Mouse (Mus musculus) embryonic facial prominence, embryonic 15.5 days (tissue): ENCODE data around the gene Zbtb48. TPM values are rescaled to one million over a fixed set of nuclear protein-coding genes. Genes with fewer than 3 reads are reported as not detected.

ENCODE experiments used
- ATAC-seq: fragments of 200-750 bp; cut with Nextera tagmentation; 2 replicates; pipeline ENCODE4 v1.8.0; 2017; ENCODE audit warnings: low read depth, moderate TSS enrichment; ENCODE audit not compliant: insufficient number of reproducible peaks, low FRiP score, low TSS enrichment
- H3K27ac ChIP-seq: fragments of 300-500 bp; sonication (generic); replicated peaks from 2 replicates; pipeline ENCODE4 v1.5.1; 2015; ENCODE audit warnings: mild to moderate bottlenecking, inconsistent platforms
- H3K27me3 ChIP-seq: fragments of 300-500 bp; sonication (generic); 2 replicates; pipeline ENCODE4 v1.6.1; 2015; ENCODE audit warnings: inconsistent platforms
- H3K36me3 ChIP-seq: fragments of 300-500 bp; sonication (generic); 2 replicates; pipeline ENCODE4 v1.6.1; 2015; ENCODE audit warnings: mild to moderate bottlenecking, inconsistent platforms
- H3K4me1 ChIP-seq: fragments of 300-500 bp; sonication (generic); 2 replicates; pipeline ENCODE4 v1.6.1; 2015; ENCODE audit warnings: inconsistent platforms
- H3K4me2 ChIP-seq: fragments of 300-500 bp; sonication (generic); replicated peaks from 2 replicates; pipeline ENCODE4 v1.6.1; 2015; ENCODE audit warnings: mild to moderate bottlenecking, inconsistent platforms
- H3K4me3 ChIP-seq: fragments of 300-500 bp; sonication (generic); replicated peaks from 2 replicates; pipeline ENCODE4 v1.5.1; 2015; ENCODE audit warnings: mild to moderate bottlenecking, inconsistent platforms
- H3K9ac ChIP-seq: fragments of 300-500 bp; sonication (generic); 2 replicates; pipeline ENCODE4 v1.6.1; 2015; ENCODE audit warnings: inconsistent platforms
- H3K9me3 ChIP-seq: fragments of 300-500 bp; sonication (generic); replicated peaks from 2 replicates; pipeline ENCODE4 v1.6.1; 2016; ENCODE audit warnings: inconsistent platforms
- WGBS: fragments of 180-500 bp; shearing (Covaris S2); methylation state at CpG from one replicate; pipeline ENCODE4 v1.1.7; 2015; 5-methylcytosine and 5-hydroxymethylcytosine counted together
- polyA plus RNA-seq: library from polyadenylated mRNA; unstranded; fragments of >200 nt; fragmentation: Nextera tagmentation; extraction: Ambion mirVana; gene quantifications from 2 replicates; pipeline ENCODE4 v1.2.1, GENCODE M21; 2015

The Zbtb48 gene
- polyA plus RNA-seq, 1 experiment from 2014 or later: 20.6 TPM

DNA sequence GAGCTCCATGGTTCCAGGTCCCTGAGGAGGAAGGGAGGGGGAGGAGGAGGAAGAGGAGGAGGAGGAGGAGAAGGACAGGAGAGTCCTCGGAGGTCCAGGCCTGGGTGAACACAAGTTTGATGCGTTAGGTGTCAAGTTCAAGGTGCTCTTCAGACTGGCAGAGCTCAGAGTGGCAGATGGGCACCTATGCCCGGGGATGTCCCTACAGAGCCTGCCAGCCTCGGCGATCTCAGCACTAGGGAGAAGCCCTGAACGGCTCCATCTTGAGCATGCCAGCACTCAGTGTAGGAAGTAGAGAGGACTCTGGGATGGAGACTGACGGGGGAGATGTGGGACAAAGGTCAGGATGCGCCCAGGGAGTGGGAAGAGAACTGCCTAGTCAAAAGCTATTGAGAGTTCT is 40.8 kb downstream of the Zbtb48 start:
- Histone ChIP-seq H3K9me3 (no peaks in the 10 kb centered on the region), H3K4me3 (no peak overlapping the region), H3K27me3 (no peaks in the 10 kb centered on the region), H3K27ac (no peak overlapping the region), H3K36me3 (peaks cover 36% of the 10 kb centered on the region), H3K4me1 (peaks cover 43% of the 10 kb centered on the region), H3K9ac (no peak overlapping the region), H3K4me2 (no peak overlapping the region)
- WGBS: 61% methylated on average over 8 of the region's 8 CpGs
- ATAC-seq: no peak

GRCm38 (mm10) chr4:151985886-151986285 is 41.6 kb downstream of the Zbtb48 start:
- Histone ChIP-seq H3K4me1 (peaks cover 45% of the 10 kb centered on the region), H3K9me3 (no peaks in the 10 kb centered on the region), H3K36me3 (peaks cover 33% of the 10 kb centered on the region), H3K4me2 (no peak overlapping the region), H3K9ac (no peak overlapping the region), H3K4me3 (no peak overlapping the region; the same call in 1 of the 2 replicates), H3K27me3 (no peaks in the 10 kb centered on the region), H3K27ac (no peak overlapping the region)
- 32% methylated on average over 10 of the region's 10 CpGs for WGBS
- no peak for ATAC-seq

GRCm38 (mm10) chr4:151983560-151983959 is 43.9 kb downstream of the Zbtb48 start:
- Histone ChIP-seq H3K4me3 (no peak overlapping the region), H3K27me3 (no peaks in the 10 kb centered on the region), H3K9me3 (no peaks in the 10 kb centered on the region), H3K36me3 (peaks cover 41% of the 10 kb centered on the region), H3K4me1 (peaks cover 34% of the 10 kb centered on the region), H3K9ac (no peak overlapping the region), H3K27ac (0 out of 2 replicates have a peak overlapping the region, but pooled peaks have one; percentile 25), H3K4me2 (no peak overlapping the region)
- WGBS: 24% methylated on average over 8 of the region's 9 CpGs
- ATAC-seq: peak; percentile 67

DNA sequence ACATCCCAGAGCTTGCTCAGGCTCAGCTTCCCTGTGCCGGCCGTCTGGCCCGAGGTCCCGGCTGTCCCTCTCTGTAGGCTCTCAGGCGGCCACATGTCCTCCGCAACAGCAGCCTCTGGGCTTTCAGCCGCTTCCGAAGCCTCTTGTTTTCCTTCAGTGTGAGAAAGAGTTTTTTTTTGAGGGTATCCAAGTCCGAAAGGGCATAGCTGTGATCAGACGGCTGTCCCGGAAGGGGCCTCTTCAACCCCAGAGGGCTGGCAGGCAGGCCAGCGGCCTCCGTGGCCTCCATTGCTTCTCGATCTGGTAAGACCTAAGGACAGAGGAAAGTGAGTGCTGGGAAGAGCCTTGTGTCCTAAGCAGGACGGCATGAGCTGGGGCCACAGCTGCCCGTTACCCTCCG is 44.4 kb downstream of the Zbtb48 start:
- Histone ChIP-seq H3K4me3 (0 out of 2 replicates have a peak overlapping the region, but pooled peaks have one; percentile 0), H3K4me2 (no peak overlapping the region), H3K36me3 (peaks cover 42% of the 10 kb centered on the region), H3K9ac (no peak overlapping the region), H3K4me1 (peaks cover 33% of the 10 kb centered on the region), H3K9me3 (no peaks in the 10 kb centered on the region), H3K27ac (peak overlapping the region; percentile 25; the same call in 1 of the 2 replicates), H3K27me3 (no peaks in the 10 kb centered on the region)
- 54% methylated on average over 17 of the region's 17 CpGs for WGBS
- ATAC-seq: no peak

DNA sequence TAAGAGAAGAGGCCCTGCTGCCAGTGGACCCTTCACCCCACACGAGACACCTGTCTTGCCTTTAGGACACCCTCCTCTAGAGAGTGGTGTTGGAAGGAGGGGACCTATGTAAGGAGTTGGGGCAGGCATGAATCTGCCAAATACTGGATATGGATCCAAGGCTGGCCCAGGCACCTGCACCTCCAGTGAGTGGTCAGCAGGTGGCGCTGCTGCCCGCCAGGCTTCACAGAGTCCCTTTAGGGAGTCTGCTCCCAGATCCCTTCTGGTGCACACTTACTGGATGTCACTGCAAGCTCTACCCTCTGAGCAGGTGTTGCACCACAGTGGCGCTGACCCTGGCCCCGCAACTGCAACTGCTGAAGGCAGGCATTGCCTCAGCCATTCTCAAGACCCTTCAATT is 46.1 kb downstream of the Zbtb48 start:
- Histone ChIP-seq H3K4me1 (peaks cover 18% of the 10 kb centered on the region), H3K9me3 (no peaks in the 10 kb centered on the region), H3K4me3 (no peak overlapping the region), H3K27me3 (no peaks in the 10 kb centered on the region), H3K9ac (no peak overlapping the region), H3K27ac (no peak overlapping the region; the same call in 1 of the 2 replicates), H3K4me2 (no peak overlapping the region), H3K36me3 (peaks cover 52% of the 10 kb centered on the region)
- WGBS: 15% methylated on average over 5 of the region's 5 CpGs
- ATAC-seq: peak; percentile 37; the same call in 1 of the 2 replicates

- no peak for ATAC-seq
- H3K27me3 ChIP-seq: no peaks in the 10 kb centered on the region
- 80% methylated on average over 8 of the region's 8 CpGs for WGBS
- peaks cover 12% of the 10 kb centered on the region for H3K4me1 ChIP-seq
- no peak overlapping the region for H3K4me3 ChIP-seq
- no peaks in the 10 kb centered on the region for H3K9me3 ChIP-seq
- no peak overlapping the region for H3K4me2 ChIP-seq
- no peak overlapping the region for H3K9ac ChIP-seq
- no peak overlapping the region for H3K27ac ChIP-seq
- H3K36me3 ChIP-seq: peaks cover 57% of the 10 kb centered on the region
These were observed 46.8 kb downstream of the Zbtb48 start for GRCm38 (mm10) chr4:151980699-151981098.

DNA sequence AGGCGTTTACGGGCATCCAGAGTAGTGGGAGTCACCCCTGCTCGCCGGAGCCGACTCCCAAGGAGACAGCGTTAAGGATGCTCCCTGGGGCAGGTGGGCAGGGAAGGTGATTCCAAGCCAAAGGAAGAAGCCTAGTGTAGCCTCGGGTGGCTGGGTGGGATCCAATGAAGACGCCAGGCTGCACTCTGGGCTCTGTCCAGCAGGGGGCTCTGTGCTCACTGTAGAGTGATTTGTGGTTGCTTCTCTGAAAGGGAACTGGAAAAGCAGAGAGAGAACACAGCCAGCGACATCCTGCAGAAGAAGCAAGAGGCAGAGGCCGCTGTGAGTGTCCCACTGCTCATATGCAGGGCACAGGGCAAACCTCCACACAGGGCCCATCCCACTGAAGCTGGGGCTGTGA is 49.7 kb downstream of the Zbtb48 start:
- Histone ChIP-seq H3K27me3 (no peaks in the 10 kb centered on the region), H3K9me3 (no peaks in the 10 kb centered on the region), H3K4me1 (0 out of 2 replicates have a peak, but pooled peaks cover 7% of the 10 kb centered on the region), H3K9ac (no peak overlapping the region), H3K27ac (0 out of 2 replicates have a peak overlapping the region, but pooled peaks have one; percentile 17), H3K4me2 (no peak overlapping the region), H3K36me3 (peaks cover 74% of the 10 kb centered on the region), H3K4me3 (no peak overlapping the region)
- WGBS: 34% methylated on average over 10 of the region's 10 CpGs
- no peak for ATAC-seq

DNA sequence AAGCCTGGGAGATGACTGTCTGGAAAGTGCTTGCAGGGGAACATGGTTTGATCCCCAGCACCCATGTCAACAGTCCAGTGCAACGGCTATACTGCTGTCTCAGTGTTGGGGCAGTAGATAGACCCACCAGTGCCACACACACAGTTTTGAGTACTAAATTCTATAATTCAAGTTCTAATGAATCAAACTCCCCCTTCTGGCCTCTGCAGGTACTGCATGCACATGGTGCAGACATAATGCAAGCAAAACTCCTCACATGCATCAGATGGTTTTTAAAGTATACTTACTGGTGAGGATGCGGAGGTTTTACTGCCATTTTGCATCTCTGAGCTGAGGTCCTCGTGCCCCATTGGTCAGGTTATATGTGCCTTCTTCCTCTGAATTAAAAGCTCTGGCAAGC is 52.0 kb downstream of the Zbtb48 start:
- H3K27ac ChIP-seq: no peak overlapping the region
- H3K27me3 ChIP-seq: no peaks in the 10 kb centered on the region
- peaks cover 73% of the 10 kb centered on the region for H3K36me3 ChIP-seq
- WGBS: 93% methylated on average over 3 of the region's 3 CpGs
- 0 out of 2 replicates have a peak, but pooled peaks cover 2% of the 10 kb centered on the region for H3K4me1 ChIP-seq
- H3K4me2 ChIP-seq: no peak overlapping the region
- H3K9me3 ChIP-seq: no peaks in the 10 kb centered on the region
- no peak for ATAC-seq
- H3K9ac ChIP-seq: no peak overlapping the region
- no peak overlapping the region for H3K4me3 ChIP-seq

- Histone ChIP-seq H3K27me3 (no peaks in the 10 kb centered on the region), H3K9me3 (no peaks in the 10 kb centered on the region), H3K9ac (no peak overlapping the region), H3K4me2 (no peak overlapping the region), H3K4me3 (no peak overlapping the region), H3K36me3 (peaks cover 72% of the 10 kb centered on the region), H3K27ac (no peak overlapping the region), H3K4me1 (no peaks in the 10 kb centered on the region)
- ATAC-seq: no peak
- WGBS: 62% methylated on average over 10 of the region's 10 CpGs
These were observed 55.1 kb downstream of the Zbtb48 start for GRCm38 (mm10) chr4:151972221-151972967.

Other genes starting within 250 kb of the Zbtb48 start
- 76.7 and 77.1 TPM in 2 replicates for gene Camta1, start 165.8 kb downstream of the Zbtb48 start, polyA plus RNA-seq
- gene Dnajc11, start 94.0 kb downstream of the Zbtb48 start, polyA plus RNA-seq: 57.8 and 61.5 TPM in 2 replicates
- 53.8 and 60.4 TPM in 2 replicates for gene Thap3, start 38.7 kb downstream of the Zbtb48 start, polyA plus RNA-seq
- 34.6 and 35.1 TPM in 2 replicates for gene Phf13, start 31.4 kb downstream of the Zbtb48 start, polyA plus RNA-seq
- gene Klhl21, start 18.9 kb downstream of the Zbtb48 start, polyA plus RNA-seq: 18.8 TPM in 2 replicates
- 1.2 TPM in 2 replicates for gene Tas1r1, start 10.9 kb upstream of the Zbtb48 start, polyA plus RNA-seq
- 31.0 and 32.4 TPM in 2 replicates for gene Nol9, start 11.7 kb upstream of the Zbtb48 start, polyA plus RNA-seq
- 20.8 and 21.3 TPM in 2 replicates for gene Plekhg5, start 44.8 kb upstream of the Zbtb48 start, polyA plus RNA-seq
- 1.5 and 2.0 TPM in 2 replicates for gene Tnfrsf25, start 88.3 kb upstream of the Zbtb48 start, polyA plus RNA-seq
- 7.5 TPM in 2 replicates for gene Espn, start 124.7 kb upstream of the Zbtb48 start, polyA plus RNA-seq
- 1.6 and 1.9 TPM in 2 replicates for gene Hes2, start 131.2 kb upstream of the Zbtb48 start, polyA plus RNA-seq
- 65.5 and 77.0 TPM in 2 replicates for gene Acot7, start 150.5 kb upstream of the Zbtb48 start, polyA plus RNA-seq
- 29.0 and 35.7 TPM in 2 replicates for gene Gpr153, start 246.6 kb upstream of the Zbtb48 start, polyA plus RNA-seq